Mouse (Mus musculus) erythroid progenitor cell, adult 5-6 weeks (primary cell): ENCODE results near the gene Magea4. TPM values are rescaled to one million over a fixed set of nuclear protein-coding genes. Genes with fewer than 3 reads are reported as not detected.

ENCODE experiments used
- ATAC-seq: replicated peaks from 2 replicates; pipeline ENCODE4 v1.8.0; 2016; ENCODE audit warnings: moderate number of reproducible peaks, mild to moderate bottlenecking, moderate TSS enrichment, inconsistent platforms; ENCODE audit not compliant: poor library complexity, low FRiP score, severe bottlenecking
- total RNA-seq, 2 experiments: library from RNA; stranded (forward) in 1 of 2; stranded (reverse) in 1 of 2; fragments of 150-400 nt in 1 of 2; fragments of 186-747, 209-891 nt in 1 of 2; gene quantifications; 2 replicates each; pipeline versions ENCODE4 v1.2.3 to v1.2.4; 2015 to 2017; ENCODE audit warnings: low replicate concordance in 2 of 2

Magea4 gene
- total RNA-seq (2015; ENCODE audit: low replicate concordance) (not detected in 2 replicates), total RNA-seq (2017; ENCODE audit: low replicate concordance) (not detected in 2 replicates)

DNA sequence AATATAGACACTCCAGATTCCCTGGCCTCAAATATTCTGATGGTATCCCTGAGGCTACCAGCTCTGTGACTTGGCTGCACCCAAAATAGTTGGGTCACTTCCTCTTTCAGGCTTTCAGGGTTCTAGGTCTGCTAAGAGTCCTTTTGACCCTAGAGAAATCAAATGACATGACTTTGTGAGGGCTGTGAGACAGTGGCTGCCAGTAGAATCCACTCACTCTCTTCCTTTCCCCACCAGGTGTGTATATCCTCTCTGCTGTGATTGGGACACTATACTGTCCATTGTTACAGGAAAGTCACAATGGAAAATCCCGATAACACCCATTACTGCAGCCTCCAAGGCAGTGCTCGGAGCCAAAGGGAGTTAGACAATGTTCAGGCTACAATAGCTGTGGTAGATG, at the start of gene Magea4:
Gene Magea4, plus strand, starts transcription at position 301 of the 400 bp plus-strand sequence.
- ATAC-seq, result no peak

DNA sequence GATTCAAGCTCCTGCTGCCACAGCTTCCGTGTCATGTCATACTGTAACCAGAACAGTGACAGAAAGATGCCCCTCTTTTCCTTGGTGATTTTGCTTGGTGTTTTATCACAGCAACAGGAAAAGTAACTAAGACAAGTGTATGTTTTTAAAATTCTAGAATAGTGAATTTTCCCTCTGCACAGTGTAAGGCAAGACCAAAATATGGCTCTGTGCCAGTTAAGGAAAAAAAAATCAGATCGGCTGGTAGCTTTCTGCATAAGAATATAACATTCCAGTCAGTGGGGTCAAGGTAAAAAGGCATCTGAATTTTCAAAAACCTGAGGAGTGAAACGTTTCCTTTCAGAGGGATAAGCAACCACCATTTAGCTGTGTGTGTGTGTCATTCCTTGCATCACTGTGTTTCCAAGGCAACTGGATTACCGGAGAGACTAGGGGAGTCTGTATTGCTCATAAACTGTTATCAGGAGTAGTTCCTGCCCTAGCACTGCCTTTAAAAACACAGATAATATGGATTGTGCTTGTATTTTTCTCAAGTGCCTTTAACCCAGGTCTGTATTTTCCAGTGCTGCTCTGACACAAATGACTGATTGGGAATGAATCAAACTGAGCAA, 18.8 kb upstream of the Magea4 start:
- ATAC-seq, result no peak

- no peak for ATAC-seq
Measured at GRCm38 (mm10) chrX:72270637-72271036, 48.8 kb downstream of the Magea4 start.

Other genes starting within 250 kb of the Magea4 start
- gene Fate1, start 249.0 kb upstream of the Magea4 start, total RNA-seq (2015; ENCODE audit: low replicate concordance), result not detected in 2 replicates
- gene Fate1, start 249.0 kb upstream of the Magea4 start, total RNA-seq (2017; ENCODE audit: low replicate concordance), result not detected in 2 replicates
- gene Cnga2, start 230.2 kb upstream of the Magea4 start, total RNA-seq (2015; ENCODE audit: low replicate concordance), result not detected in 2 replicates
- not detected in 2 replicates for gene Cnga2, start 230.2 kb upstream of the Magea4 start, total RNA-seq (2017; ENCODE audit: low replicate concordance)
- not detected in 2 replicates for gene Gabre, start 52.8 kb downstream of the Magea4 start, total RNA-seq (2015; ENCODE audit: low replicate concordance)
- gene Gabre, start 52.8 kb downstream of the Magea4 start, total RNA-seq (2017; ENCODE audit: low replicate concordance), result not detected in 2 replicates
- not detected in 2 replicates for gene Magea10, start 164.8 kb downstream of the Magea4 start, total RNA-seq (2015; ENCODE audit: low replicate concordance)
- not detected in 2 replicates for gene Magea10, start 164.8 kb downstream of the Magea4 start, total RNA-seq (2017; ENCODE audit: low replicate concordance)